Comparison of ENCODE assay signal across 18 mouse cellular contexts in the genomic region with DNA sequence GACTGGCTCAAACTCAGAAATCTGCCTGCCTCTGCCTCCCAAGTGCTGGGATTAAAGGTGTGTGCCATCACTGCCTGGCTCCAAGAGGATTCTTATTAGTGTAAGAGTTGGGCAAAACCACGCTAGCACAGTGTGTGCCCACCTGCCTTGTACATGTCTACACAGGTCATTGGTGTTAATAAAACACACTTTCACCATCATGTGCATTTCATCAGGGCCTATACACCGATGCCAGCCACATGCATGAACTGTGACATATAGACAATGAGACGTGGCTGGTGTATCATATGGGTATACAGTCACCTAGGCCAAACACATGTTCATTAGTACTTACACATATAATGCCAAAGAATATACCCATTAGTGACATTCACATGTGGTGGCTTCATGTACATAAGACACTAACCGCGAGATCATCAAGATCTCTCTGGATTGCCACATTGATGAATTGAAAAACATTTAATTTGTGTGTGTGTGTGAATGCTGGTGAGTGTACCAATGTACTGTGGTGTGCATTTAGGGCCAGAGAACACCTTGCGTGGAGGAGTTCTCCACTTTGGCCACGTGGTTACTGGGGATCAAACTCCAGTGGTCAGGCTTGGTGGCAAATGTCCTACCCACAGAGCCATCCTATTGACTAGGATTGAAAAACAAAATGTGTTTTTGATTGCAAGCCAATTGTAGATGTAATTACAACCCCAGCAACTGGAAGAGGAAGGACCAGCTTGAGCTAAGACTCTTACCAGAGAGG. TPM values are rescaled to one million over a fixed set of nuclear protein-coding genes. Genes with fewer than 3 reads are reported as not detected.
DNase-seq lines count a peak whose midpoint lies in the region; ATAC-seq and TF ChIP-seq lines count a peak whose summit lies in the region.
"Had no signal": no experiment of that assay in that cellular context is flagged by ENCODE, and none has a peak within 500 bp of the region (broad histone marks: within the 10 kb centered on the region; RNA-seq: fewer than 3 reads in every experiment).

No protein-coding gene starts in this region.

- 28% methylated on average over 7 of the region's 7 CpGs for WGBS in spleen, adult 2 months
- WGBS in kidney, embryonic 14.5 days, result 85% methylated on average over 7 of the region's 7 CpGs

- H3K4me1 ChIP-seq in spleen, adult 2 months (ENCODE audit: control insufficient read depth, insufficient read depth, insufficient read length), result peaks cover 10% of the 10 kb centered on the region; the same call in 1 of the 2 replicates
- H3K4me1 ChIP-seq in kidney, embryonic 14.5 days (ENCODE audit: control insufficient read depth, insufficient read depth, low read length), result peaks cover 7% of the 10 kb centered on the region; the same call in 1 of the 2 replicates

- H3K27ac ChIP-seq in spleen, adult 2 months (ENCODE audit: insufficient read depth, low read length), result peak overlapping the region; percentile 65
- H3K27ac ChIP-seq in kidney, embryonic 14.5 days (ENCODE audit: low read depth, low read length), result no peak overlapping the region
- H3K27ac ChIP-seq: embryonic facial prominence, embryonic 15.5 days; heart, embryonic 15.5 days; left cerebral cortex, adult 2 months; limb, embryonic 15.5 days; midbrain, embryonic 12.5 days; neural tube, embryonic 13.5 days; stomach, postnatal 0 days had no signal

- no peak for TF ChIP-seq CTCF in spleen, adult 2 months (IDR thresholded peaks at IDR 0.05; ENCODE audit: extremely low read depth, insufficient read depth, insufficient read length, insufficient replicate concordance)

- H3K9me3 ChIP-seq in kidney, embryonic 14.5 days (ENCODE audit: control insufficient read depth, low read length), result no peaks in the 10 kb centered on the region
- H3K9me3 ChIP-seq: embryonic facial prominence, embryonic 15.5 days; heart, embryonic 15.5 days; limb, embryonic 15.5 days; midbrain, embryonic 12.5 days; neural tube, embryonic 13.5 days had no signal

- peak; percentile 34 to 63 for DNase-seq in spleen, adult 2 months (ENCODE audit: low read depth in 1 of 2, low spot score in 2 of 2)
- DNase-seq in spleen, postnatal 14 days (ENCODE audit: low spot score in 2 of 2), result no peak
- DNase-seq in induced T-regulatory cell, adult 2 months (ENCODE audit: low read depth), result peak; percentile 80
- DNase-seq in adrenal gland, postnatal 36 days, result no peak
- DNase-seq in kidney, adult 8-10 months, result no peak
- DNase-seq: cerebellum, postnatal 36 days; kidney, postnatal 25 days had no signal

- peak overlapping the region; percentile 85 for H3K4me3 ChIP-seq in spleen, adult 2 months (ENCODE audit: extremely low read depth, insufficient read depth, insufficient read length)
- H3K4me3 ChIP-seq in myocyte, result peak overlapping the region; percentile 30
- H3K4me3 ChIP-seq in kidney, embryonic 14.5 days (ENCODE audit: low read length), result no peak overlapping the region
- H3K4me3 ChIP-seq: embryonic facial prominence, embryonic 15.5 days; left cerebral cortex, adult 2 months; limb, embryonic 15.5 days; midbrain, embryonic 12.5 days; neural tube, embryonic 13.5 days had no signal

- no peak overlapping the region for H3K9ac ChIP-seq in kidney, embryonic 14.5 days (ENCODE audit: low read depth, low read length)
- H3K9ac ChIP-seq: embryonic facial prominence, embryonic 15.5 days; heart, embryonic 15.5 days; limb, embryonic 15.5 days; midbrain, embryonic 12.5 days; neural tube, embryonic 13.5 days had no signal

- TF ChIP-seq POLR2A in spleen, adult 2 months (IDR thresholded peaks at IDR 0.05; ENCODE audit: low read depth, low read length), result peak; percentile 75
- no peak for TF ChIP-seq POLR2A in myocyte (IDR thresholded peaks at IDR 0.05; ENCODE audit: insufficient read length, low read depth)

- no peak overlapping the region for H3ac ChIP-seq in myocyte (ENCODE audit: control insufficient read depth, insufficient read length)

- ATAC-seq in kidney, embryonic 14.5 days (ENCODE audit: low FRiP score, low TSS enrichment), result no peak
- ATAC-seq: activated CD4-positive, CD25-positive, alpha-beta regulatory T cell, adult 4 months; forebrain, embryonic 16.5 days had no signal

- H3K27me3 ChIP-seq in spleen, adult 2 months (ENCODE audit: control insufficient read depth, insufficient read depth, low read length), result no peaks in the 10 kb centered on the region
- H3K27me3 ChIP-seq in myocyte (ENCODE audit: control insufficient read depth, insufficient read depth, insufficient read length), result peaks cover 27% of the 10 kb centered on the region
- H3K27me3 ChIP-seq in kidney, embryonic 14.5 days (ENCODE audit: control insufficient read depth, insufficient read depth, low read length), result peaks cover 36% of the 10 kb centered on the region

- H3K36me3 ChIP-seq in spleen, adult 2 months (ENCODE audit: control insufficient read depth, insufficient read depth, low read length), result peaks cover 18% of the 10 kb centered on the region
- no peaks in the 10 kb centered on the region for H3K36me3 ChIP-seq in myocyte (ENCODE audit: control insufficient read depth, insufficient read depth)
- H3K36me3 ChIP-seq in kidney, embryonic 14.5 days (ENCODE audit: control insufficient read depth, insufficient read depth, low read length), result no peaks in the 10 kb centered on the region
- H3K36me3 ChIP-seq: embryonic facial prominence, embryonic 15.5 days; heart, embryonic 15.5 days; limb, embryonic 15.5 days; midbrain, embryonic 12.5 days; neural tube, embryonic 13.5 days had no signal

- H3K4me2 ChIP-seq in myocyte (ENCODE audit: low read depth), result no peak overlapping the region
- H3K4me2 ChIP-seq in kidney, embryonic 14.5 days (replicated peaks; ENCODE audit: low read depth, low read length), result no peak overlapping the region
- H3K4me2 ChIP-seq: embryonic facial prominence, embryonic 15.5 days; heart, embryonic 15.5 days; limb, embryonic 15.5 days; midbrain, embryonic 12.5 days; neural tube, embryonic 13.5 days had no signal

- no peaks in the 10 kb centered on the region for H3K79me2 ChIP-seq in myocyte (ENCODE audit: control insufficient read depth, insufficient read depth)

TF ChIP-seq in myocyte, 11 proteins besides CTCF, POLR2A, EP300 and RAD21:
- no peak for TF ChIP-seq MAX (IDR thresholded peaks at IDR 0.05; ENCODE audit: low read depth)
- TF ChIP-seq USF1 (IDR thresholded peaks at IDR 0.05; ENCODE audit: low read depth), result peak; percentile 53
TF ChIP-seq in myocyte: peak in this region for 1.

RNA-seq across cellular contexts. Expression of a gene that starts 2.0 kb away (rescaled TPM):
- 6.1 and 6.2 TPM in 2 replicates for polyA plus RNA-seq in spleen, adult 2 months (2012; rRNA removed)
- 0.04 TPM for polyA plus RNA-seq in myocyte (2012; fragmentation: generic; extraction: Trizol)
- polyA plus RNA-seq in kidney, embryonic 14.5 days (2014; fragmentation: Nextera tagmentation; extraction: Ambion mirVana), result 3.0 and 4.2 TPM in 2 replicates
- total RNA-seq in adrenal gland, postnatal 36 days (2021), result 1 to 10 TPM; 3.5 to 5.0 TPM

RNA-seq across cellular contexts. Expression of a gene that starts 21.0 kb away (rescaled TPM):
- polyA plus RNA-seq in spleen, adult 2 months (2012; rRNA removed), result 59.1 and 62.2 TPM in 2 replicates
- 159 TPM for polyA plus RNA-seq in myocyte (2012; fragmentation: generic; extraction: Trizol)
- polyA plus RNA-seq in kidney, embryonic 14.5 days (2014; fragmentation: Nextera tagmentation; extraction: Ambion mirVana), result 188 and 200 TPM in 2 replicates
- 10 to 100 TPM; 60.5 to 90.0 TPM for total RNA-seq in adrenal gland, postnatal 36 days (2021)

RNA-seq across cellular contexts. Expression of a gene that starts 35.0 kb away (rescaled TPM):
- 21.9 and 28.7 TPM in 2 replicates for polyA plus RNA-seq in spleen, adult 2 months (2012; rRNA removed)
- polyA plus RNA-seq in myocyte (2012; fragmentation: generic; extraction: Trizol), result not detected
- polyA plus RNA-seq in kidney, embryonic 14.5 days (2014; fragmentation: Nextera tagmentation; extraction: Ambion mirVana), result 0.41 TPM in 1 of 2 replicates, not detected in the other
- total RNA-seq in adrenal gland, postnatal 36 days (2021), result under 1 TPM in 1 of 2 experiments, not detected in 1; 0.40 TPM
- total RNA-seq: left cerebral cortex, adult 2 months had no signal
- polyA plus RNA-seq: activated CD4-positive, CD25-positive, alpha-beta regulatory T cell, adult 4 months had no signal

Comparison
In these comparisons a context has a peak if more than half of its experiments do, and no peak if none do; other contexts are left out.
1. DNase-seq: peak in spleen, adult 2 months (2 of 2) and induced T-regulatory cell, adult 2 months (single experiment); none in spleen, postnatal 14 days (0 of 2), adrenal gland, postnatal 36 days (0 of 2) and kidney, adult 8-10 months (0 of 2).
2. RNA of a gene that starts 35.0 kb away (polyA plus RNA-seq): 21.9 to 28.7 TPM in spleen, adult 2 months; 0.41 TPM in kidney, embryonic 14.5 days and not detected in myocyte (single experiment); every median in the first group is over 10 times any median in the second.